Mouse (Mus musculus) hematopoietic stem cell, adult 5-6 weeks (primary cell): Measurements from ENCODE around the gene Lin7b. TPM values are rescaled to one million over a fixed set of nuclear protein-coding genes. Genes with fewer than 3 reads are reported as not detected.
"Not testable (repeated sequence)": the region's sequence is repeated elsewhere in the genome, so short reads cannot be mapped to it uniquely, and the experiment has no call there.

Source experiments
- ATAC-seq, 2 experiments: fragments of 125-278 bp in 1 of 2; replicated peaks in 1 of 2; 2 replicates each; pipeline ENCODE4 v1.8.0; 2016 to 2017; ENCODE audit warnings: inconsistent platforms in 2 of 2, mild to moderate bottlenecking in 2 of 2, moderate number of reproducible peaks in 2 of 2, low read depth in 1 of 2, moderate TSS enrichment in 1 of 2; ENCODE audit not compliant: low FRiP score in 2 of 2, poor library complexity in 2 of 2, severe bottlenecking in 2 of 2, insufficient read depth in 1 of 2, low TSS enrichment in 1 of 2
- total RNA-seq: library from RNA; stranded (forward); fragments of 172-1452, 232-1000 nt; gene quantifications from 2 replicates; pipeline ENCODE4 v1.2.3, GENCODE M21; 2017

The Lin7b gene
- total RNA-seq, 1 experiment from 2014 or later, result 3.2 TPM

DNA sequence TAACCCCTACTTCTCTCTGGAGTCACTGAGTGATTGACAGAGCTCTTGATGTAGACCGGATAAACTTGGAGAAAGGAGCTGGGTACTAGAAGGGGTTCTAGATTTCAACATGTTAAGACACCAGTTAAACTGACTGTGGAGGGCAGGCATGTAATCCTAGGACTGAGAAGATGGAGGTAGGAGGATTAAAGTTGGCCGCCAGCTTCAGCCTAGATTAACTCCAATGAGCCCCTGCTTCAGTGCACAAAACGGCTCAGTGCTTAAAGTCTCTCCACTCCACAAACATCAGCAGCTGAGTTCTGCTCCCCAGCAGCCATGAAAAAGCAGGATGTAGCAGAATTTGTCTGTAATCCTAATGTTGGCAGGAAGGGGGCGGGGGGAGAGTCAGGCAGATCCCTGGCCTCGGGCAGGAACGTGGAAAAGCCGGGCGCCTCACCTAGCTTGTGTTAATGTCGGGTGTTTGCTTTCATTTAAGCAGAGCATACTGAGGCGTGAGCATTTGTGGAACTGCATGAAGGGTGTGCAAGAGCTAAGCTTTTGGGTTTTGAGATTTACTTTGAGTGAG lies 31.2 kb upstream of the Lin7b start:
- no peak for ATAC-seq

DNA sequence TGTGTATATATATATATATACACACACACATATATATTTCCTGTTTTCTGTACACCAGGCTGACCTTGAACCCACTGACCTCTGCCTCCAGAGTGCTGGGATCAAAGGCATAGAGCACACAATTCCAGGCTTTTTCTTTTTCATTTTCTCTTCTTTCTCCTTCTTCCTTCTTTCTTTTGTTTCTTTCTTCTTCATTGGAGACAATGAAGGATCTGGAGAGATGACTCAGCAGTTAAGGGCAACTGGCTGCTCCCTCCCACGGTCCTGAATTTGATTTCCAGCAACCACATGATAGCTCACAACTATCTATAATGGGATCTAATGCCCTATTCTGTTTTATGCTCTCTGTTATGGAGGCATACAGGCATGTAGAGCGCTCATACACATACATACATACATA lies 26.4 kb upstream of the Lin7b start:
- ATAC-seq, result no peak

DNA sequence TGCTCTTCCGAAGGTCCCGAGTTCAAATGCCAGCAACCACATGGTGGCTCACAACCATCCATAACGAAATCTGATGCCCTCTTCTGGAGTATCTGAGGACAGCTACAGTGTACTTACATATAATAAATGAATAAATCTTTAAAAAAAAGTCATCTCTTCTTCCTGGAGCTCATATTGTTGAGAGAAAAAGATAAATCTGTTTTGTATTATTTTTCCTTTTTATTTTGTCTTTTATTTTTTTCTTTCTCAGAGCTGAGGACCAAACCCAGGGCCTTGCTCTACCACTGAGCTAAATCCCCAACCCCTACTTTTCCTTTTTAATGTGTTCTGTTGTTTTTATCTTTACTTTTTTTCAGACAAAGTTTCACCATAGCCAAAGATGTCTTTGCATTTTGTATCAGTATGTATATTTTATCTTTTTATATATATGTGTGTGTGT lies 26.0 kb upstream of the Lin7b start:
- ATAC-seq, result not testable (repeated sequence)

DNA sequence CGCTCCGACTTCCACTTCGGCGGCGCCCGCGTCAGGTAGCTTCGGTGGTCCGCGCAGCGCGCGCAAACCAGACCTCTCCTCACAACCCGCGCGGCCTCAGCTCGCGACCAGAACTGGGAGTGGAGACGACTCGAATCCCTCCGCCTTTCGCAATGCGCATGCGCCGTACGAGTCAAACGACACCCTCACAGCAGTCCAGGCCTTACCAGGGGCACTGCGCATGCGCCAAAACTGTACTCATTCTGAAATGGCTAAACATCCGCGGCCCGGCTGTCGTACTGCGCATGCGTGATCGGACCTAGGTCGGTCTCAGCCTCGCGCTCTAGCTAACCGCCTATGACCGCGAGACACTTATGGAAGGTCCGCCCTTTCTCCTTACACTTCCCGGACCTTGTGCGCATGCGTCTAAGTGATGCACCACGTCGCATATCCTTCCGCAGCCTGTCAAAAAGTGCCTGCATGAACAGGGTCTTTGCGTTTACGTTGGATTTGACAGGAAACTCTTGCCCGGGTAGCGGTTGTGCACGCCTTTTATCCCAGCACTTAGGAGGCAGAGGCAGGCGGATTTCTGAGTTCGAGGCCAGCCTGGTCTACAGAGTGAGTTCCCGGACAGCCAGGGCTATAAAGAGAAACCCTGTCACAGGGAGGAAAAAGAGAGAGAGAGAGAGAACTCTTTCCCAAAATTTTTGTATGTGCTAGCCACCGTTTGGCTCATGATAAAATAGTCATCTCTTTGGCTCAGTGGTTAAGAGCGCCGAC lies 25.4 kb upstream of the Lin7b start, which contains the start of gene Snrnp70:
Gene Snrnp70 (minus strand): TSS at position 165 of the 759 bp plus-strand sequence.
- ATAC-seq, result peak; percentile 98 to 99

DNA sequence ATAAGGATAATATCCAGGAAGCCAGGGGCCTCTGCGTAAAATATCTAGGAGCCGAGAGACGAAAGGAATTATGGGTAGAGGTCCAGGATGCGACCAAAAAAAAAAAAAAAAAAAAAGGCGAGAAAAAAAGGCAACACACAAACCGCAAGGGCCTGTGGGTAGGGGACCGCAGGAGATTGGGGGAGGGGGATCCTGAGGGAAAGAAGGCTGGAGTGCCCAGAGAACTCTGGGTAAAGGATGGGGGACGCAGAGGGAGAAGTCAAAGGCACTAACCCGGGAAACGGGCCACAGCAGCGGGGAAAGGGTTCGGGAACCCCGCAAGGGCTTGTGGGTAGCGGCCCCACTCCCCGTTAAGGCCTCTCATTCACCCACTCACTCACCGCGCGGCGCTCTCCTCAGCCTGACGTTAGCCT lies 24.8 kb upstream of the Lin7b start:
- peak; percentile 35 to 53 for ATAC-seq

DNA sequence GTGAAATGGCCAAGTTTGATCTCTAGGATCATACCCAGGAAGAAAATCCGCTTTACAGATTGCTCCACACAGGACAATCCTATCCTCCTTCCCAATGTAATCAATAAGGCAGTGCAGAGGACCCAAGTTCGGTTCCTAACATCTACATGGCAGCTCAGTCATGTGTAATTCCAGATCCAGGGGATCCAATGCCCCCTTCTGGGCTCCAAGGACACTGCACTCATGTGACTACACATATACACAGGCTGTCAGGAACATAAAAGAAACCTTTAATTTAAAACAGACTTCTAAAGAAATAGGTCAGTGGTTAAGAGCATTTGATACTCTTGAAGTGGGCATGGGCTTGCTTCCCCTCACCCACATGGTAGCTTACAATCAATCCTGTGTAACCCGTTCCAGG lies 15.7 kb upstream of the Lin7b start:
- ATAC-seq, result no peak

DNA sequence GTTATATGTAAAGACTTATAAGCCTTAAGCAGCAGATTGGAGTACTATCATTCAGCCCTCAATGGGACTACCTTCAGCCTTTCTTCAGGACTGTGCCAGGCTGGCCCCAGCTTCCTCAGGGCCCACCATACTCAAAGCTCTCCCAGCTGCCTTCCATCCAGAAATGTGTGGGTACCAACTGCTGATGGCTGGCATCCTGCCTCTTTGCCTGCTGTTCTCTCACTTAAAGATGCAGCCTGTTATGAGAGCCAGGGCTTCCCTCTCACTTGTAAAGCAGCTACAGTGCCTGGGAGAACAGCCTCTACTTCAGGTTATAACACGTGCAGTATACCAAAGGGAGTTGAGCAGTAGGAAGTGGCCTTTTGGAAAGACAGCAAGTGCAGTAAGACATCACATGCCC lies 5.7 kb upstream of the Lin7b start:
- no peak for ATAC-seq

DNA sequence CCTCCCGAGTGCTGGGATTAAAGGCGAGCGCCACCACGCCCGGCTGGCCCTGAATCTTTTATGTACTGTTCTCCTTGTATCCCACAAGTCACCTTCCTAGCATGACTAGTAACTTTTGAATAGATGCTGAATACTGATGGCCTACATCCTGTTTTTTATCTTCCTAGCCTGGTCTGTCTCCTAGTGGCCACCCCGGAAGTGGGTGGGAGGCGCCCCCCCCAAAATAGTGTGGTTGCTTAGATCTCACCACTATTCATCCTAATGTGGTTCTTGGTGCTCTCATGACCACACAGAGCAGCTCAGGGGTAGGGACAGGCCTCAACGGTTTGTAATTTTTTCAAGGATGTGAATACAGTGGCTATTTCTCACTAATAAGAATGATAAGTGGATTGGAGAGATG lies 4.2 kb upstream of the Lin7b start:
- ATAC-seq, result no peak

DNA sequence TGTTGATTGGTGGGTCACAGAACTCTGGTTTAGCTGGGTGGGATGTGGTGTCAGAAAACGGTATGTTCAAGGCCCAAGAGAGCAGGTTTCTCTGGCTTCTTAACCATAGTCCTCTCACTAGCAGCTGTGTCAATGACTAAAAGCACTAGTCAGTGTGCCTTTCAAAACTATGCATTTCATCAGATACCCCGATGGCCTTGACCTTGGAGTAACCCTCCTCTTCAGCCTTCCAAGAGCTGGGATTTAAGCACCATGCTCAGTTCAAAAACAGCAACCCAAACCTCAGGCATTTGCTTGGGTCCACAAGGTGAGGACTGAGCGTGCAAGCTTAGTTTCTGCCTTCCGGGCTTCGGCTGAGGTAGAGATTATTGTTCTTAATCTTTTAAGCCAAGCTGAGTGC lies 2.0 kb upstream of the Lin7b start:
- ATAC-seq, result no peak

DNA sequence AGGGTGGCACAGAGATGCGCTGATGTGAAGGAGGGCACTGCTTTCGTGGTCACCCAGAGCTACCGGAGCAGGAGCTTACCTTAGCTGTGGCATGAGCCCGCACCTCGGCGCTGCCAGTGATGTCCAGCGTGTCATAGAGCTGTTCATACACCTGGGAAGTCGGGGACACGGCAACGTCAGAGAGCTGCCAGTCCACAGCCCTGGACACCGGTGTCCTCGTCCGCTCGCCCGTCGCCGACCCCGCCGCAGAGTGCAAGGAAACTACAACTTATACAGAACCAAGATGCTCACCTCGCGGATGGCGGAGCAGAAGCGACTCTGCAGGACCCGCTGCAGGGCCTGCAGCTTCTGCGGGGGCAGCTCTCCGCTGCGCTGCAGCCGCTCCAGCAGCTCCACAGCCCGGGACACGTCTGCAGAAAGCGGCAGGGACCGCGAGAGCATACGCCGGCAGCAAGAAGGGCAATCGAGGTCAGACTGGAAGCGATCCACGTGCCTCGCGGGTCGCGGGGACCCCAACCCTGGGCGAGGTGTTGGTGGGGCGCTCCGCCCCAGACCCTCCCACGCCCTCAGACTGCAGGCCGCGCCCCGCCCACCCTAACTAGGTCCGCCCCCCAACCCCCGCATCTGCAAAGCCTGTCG lies 428 bp downstream of the Lin7b start:
- ATAC-seq, result no peak

DNA sequence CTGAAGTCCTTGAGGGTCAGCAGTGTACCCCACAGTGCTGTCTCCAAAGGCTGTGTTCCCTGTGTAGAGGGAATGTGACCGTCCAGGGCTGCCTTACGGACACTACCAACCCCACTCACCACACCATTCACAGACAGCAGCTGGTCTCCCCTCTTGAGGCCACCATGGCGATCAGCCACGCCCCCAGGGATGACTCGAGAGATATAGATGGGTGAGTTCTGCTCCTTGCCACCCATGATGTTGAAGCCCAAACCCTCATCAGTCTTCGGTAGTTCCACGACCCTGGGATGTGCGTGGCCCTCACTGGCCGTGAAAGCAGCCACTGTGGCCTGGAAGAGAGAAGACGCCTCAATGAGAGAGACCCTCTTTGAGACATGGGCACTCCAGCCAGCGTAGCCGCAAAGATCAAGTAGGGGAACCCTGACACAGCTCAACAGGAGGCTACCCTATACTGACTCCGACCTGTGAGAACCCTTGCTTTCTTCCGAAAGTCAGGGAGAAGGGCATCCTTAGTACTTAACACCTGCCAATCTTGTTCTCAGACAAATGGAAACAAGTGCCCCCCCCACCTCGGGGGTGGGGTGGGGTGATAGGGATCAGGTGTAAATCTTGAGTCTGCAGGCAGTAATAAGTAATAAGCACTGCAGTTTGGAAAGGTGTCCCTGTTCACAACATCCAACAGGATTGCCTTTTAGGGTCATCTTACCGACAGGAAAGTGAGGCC lies 1.2 kb downstream of the Lin7b start:
- ATAC-seq, result no peak

DNA sequence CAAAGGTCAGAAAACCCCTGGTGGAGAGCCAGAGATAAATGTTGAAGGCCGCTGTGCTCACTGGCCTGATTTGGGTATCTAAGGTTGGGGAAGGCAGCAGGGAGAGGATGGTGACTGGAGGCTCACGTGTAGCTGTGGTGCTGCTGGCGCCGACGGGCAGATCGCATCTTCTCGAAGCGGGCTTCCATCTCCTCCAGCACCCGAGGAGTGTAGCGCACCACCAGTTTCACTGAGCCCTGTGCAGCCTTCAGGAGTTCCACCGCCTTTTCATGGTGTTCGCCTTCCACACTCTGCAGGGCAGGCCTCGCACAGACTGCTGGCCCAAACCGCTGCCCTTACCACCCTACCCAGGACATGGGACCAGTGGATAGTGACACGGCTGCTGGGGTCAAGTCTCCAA lies 2.2 kb downstream of the Lin7b start:
- no peak for ATAC-seq

DNA sequence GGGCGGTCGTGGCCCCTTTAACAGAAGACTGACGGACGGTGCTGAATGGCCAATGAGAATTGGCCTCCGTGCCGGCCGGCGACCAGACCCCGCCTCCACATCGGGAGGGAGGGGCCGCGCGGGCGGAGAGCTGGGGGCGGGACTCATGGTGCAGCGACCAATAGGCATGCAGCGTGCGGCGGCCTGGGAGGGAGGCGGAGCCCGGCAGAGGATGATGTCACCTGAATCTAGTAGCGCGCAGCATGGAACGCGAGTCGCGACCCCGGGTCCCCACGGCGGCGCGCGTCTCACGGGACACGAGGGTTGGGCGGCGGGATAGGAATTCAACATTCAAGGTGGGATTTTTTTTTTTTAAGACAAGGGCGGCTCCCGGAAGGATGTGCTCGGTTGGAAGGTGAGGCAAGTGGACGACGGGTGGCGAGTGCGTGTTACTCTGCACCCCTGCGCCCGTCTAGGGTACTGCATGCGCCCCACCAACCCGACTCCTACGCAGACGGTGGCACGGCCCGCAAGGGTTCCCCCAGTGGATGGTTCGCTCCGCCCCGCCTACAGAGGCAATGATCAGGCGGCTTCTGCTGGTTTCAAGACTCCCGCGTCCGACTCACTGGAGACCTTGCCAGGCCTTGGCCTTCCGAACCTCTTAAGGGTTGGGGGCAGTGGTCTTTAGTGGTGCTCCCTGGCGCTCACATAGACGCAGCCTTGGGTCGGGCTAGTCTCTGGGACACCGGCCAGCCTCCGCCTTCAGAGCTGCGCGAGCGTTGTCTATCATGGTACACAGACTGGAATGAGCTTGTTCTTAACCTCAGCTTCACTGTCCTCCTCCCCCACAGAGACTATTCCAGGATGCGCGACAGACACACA lies 3.1 kb downstream of the Lin7b start:
- peak; percentile 87 to 88 for ATAC-seq

DNA sequence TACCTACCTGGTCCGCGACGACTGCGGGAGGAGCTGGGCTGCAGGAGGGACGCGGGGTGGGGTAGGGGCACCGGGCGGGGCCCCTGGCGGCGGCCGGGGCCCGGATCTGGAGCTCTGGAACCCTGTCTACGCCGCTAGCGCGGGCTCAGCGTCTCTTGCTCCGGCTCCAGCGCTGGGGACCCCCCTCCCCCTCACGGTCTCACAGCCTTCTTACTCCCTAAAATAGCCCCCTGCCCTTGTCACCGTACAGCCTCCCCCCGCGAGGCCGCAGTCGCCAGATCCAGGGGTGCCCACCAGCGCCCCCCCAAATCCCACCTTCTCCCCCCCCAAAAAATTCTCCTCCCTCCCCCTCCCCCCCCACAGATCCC lies 3.7 kb downstream of the Lin7b start, which contains the start of gene Ppfia3:
Gene Ppfia3 (minus strand): TSS at position 368 of the 368 bp plus-strand sequence.
- ATAC-seq, result no peak

DNA sequence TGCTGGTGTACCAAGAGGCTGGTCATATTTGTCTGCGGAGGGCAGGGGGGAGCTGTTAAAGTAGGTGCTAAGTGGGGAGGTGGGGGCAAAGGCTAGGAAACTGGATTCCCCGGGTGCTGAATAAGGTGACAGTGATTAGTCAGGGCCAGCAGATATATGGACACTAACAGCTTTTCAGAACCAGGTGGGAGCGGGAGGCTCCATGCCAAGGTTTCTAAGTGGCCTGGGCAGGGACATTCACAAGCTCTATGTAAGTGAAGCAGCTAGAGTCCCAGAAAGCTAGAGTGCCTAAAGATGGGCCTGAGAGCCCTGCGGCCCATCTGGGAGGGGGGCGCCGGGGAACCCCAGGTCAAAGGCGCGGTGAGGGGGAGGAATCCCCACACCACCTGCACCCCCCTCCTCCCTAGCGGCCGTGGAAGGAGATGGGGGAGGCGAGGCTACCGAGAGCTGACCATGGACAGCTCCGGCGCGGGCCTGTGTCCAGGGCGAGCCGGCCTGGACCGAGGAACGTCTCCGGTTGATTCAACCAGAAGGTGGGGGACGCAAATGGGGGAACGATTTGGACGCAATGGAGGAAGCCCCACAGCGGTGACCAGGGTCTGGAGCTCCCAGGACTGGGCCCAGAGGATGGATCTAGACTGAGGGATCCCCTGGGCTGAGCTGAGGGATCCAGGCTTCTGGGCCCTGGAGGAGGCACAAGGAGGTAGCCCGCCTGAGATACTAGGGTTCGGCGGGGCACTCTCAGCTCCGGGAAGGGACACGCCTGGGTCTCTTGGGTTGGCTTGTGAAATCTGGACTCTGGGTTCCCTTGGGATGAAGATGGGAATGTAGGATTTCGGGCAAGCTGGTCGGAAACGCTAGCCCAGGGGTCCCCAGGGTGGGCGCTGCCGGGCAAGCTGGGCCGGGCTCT lies 4.4 kb downstream of the Lin7b start:
- ATAC-seq, result no peak

DNA sequence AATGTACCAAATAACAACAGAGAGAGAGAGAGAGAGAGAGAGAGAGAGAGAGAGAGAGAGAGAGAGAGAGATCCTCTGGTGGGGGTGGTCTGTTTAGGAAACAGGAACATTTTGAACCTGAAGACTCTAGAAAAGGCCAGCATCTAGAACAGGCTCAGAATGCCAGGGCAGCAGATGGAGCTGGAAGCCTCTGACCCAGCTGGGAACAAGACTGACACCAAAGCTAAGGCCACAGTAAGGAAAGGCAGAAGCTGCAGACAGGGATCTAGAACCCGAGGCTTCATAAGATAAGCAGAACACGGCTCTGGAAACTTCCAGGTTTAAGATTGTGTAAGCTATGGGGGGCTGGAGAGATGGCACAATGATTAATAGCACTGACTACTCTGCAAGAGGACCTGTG lies 6.4 kb downstream of the Lin7b start:
- ATAC-seq, result no peak
